12 mouse cellular contexts compared by ENCODE assay signal in the genomic region with DNA sequence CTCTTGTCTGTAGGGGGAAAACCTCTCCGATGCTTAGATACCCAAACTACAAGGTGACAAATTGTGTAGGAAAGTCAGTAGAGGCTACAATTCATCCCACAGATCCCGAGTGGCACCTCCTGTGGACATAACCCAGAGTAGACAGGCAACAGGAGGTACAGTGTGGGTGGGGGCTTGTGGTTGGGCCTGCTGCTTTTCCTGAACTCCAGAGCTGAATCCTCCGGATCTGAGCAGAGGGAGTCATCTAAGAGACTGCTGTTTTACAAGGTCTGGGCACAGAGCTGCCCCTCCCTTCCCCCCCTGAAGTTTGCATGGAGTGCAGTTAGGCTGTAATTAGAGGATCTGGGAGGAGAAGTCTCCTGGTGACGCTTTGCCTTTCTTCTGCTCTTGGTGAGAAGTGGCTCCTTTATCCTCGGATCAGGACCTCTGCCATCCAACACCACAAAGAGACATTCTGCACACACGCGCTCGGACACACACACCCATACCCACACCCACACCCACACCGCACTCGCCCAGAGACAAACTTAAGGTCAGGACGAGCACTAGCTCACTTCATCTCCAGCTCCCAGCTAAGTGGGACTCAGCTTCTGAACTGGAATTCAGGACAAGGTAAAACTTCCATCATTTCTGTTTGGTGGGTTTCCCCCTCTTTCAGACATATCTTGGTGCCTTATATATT. TPM values are rescaled to one million over a fixed set of nuclear protein-coding genes. Genes with fewer than 3 reads are reported as not detected.
DNase-seq lines count a peak whose midpoint lies in the region; ATAC-seq lines count a peak whose summit lies in the region.
"Had no signal": no experiment of that assay in that cellular context is flagged by ENCODE, and none has a peak within 500 bp of the region (broad histone marks: within the 10 kb centered on the region; RNA-seq: fewer than 3 reads in every experiment).

No protein-coding gene starts in this region.

- H3K9me3 ChIP-seq in heart, embryonic 16.5 days (replicated peaks; ENCODE audit: control insufficient read depth, low read length): no peaks in the 10 kb centered on the region
- H3K9me3 ChIP-seq in midbrain, embryonic 10.5 days (replicated peaks): no peaks in the 10 kb centered on the region
- no peaks in the 10 kb centered on the region for H3K9me3 ChIP-seq in midbrain, embryonic 16.5 days (replicated peaks; ENCODE audit: control insufficient read depth, low read length, poor library complexity, severe bottlenecking)

- no peaks in the 10 kb centered on the region for H3K27me3 ChIP-seq in heart, embryonic 16.5 days (ENCODE audit: control insufficient read depth, insufficient read depth, low read length)
- no peaks in the 10 kb centered on the region for H3K27me3 ChIP-seq in midbrain, embryonic 10.5 days (ENCODE audit: low read depth, poor library complexity, severe bottlenecking)
- H3K27me3 ChIP-seq in midbrain, embryonic 16.5 days (ENCODE audit: control insufficient read depth, insufficient read depth, low read depth, low read length): no peaks in the 10 kb centered on the region

- H3K27ac ChIP-seq in heart, embryonic 16.5 days (ENCODE audit: low read length): no peak overlapping the region
- H3K27ac ChIP-seq in midbrain, embryonic 10.5 days (replicated peaks): no peak overlapping the region; the same call in 1 of the 2 replicates
- H3K27ac ChIP-seq in midbrain, embryonic 16.5 days (ENCODE audit: low read length): no peak overlapping the region
- H3K27ac ChIP-seq: macrophage had no signal

- ATAC-seq in heart, embryonic 16.5 days (replicated peaks; ENCODE audit: extremely low read depth, insufficient read depth, low FRiP score): no peak; the same call in 1 of the 2 replicates
- no peak for ATAC-seq in midbrain, embryonic 16.5 days

- H3K4me2 ChIP-seq in heart, embryonic 16.5 days (ENCODE audit: low read depth, low read length): peak overlapping the region; percentile 86
- H3K4me2 ChIP-seq in midbrain, embryonic 16.5 days (ENCODE audit: low read length): no peak overlapping the region

- no peaks in the 10 kb centered on the region for H3K36me3 ChIP-seq in heart, embryonic 16.5 days (ENCODE audit: control insufficient read depth, insufficient read depth)
- H3K36me3 ChIP-seq in midbrain, embryonic 10.5 days: no peaks in the 10 kb centered on the region
- no peaks in the 10 kb centered on the region for H3K36me3 ChIP-seq in midbrain, embryonic 16.5 days (ENCODE audit: control insufficient read depth, insufficient read depth, low read length)

- no peak for DNase-seq in heart, adult 8-10 months (ENCODE audit: low spot score)
- DNase-seq in midbrain, embryonic 10.5 days (ENCODE audit: low spot score): peak; percentile 36
- peak; percentile 65 for DNase-seq in forelimb bud, embryonic 11.5 days (ENCODE audit: low read depth, low spot score)
- DNase-seq in retina, embryonic 14.5 days (ENCODE audit: low spot score): peak; percentile 25
- no peak for DNase-seq in layer of hippocampus, postnatal 14 days (ENCODE audit: low spot score in 2 of 2)
- no peak for DNase-seq in gastrocnemius, postnatal 25 days
- DNase-seq: adrenal gland, adult 2 months; cerebellum, adult 9-11 months; thymus, adult 2 months had no signal

- H3K4me3 ChIP-seq in heart, embryonic 16.5 days (ENCODE audit: low read length): peak overlapping the region; percentile 10
- H3K4me3 ChIP-seq in midbrain, embryonic 10.5 days: peak overlapping the region; percentile 29
- H3K4me3 ChIP-seq in midbrain, embryonic 16.5 days (ENCODE audit: low read depth, low read length): no peak overlapping the region

- 26% methylated on average over 11 of the region's 11 CpGs for WGBS in heart, embryonic 16.5 days
- 33% methylated on average over 11 of the region's 11 CpGs for WGBS in midbrain, embryonic 10.5 days
- WGBS in midbrain, embryonic 16.5 days: 46% methylated on average over 11 of the region's 11 CpGs

- H3K9ac ChIP-seq in heart, embryonic 16.5 days (ENCODE audit: low read length): no peak overlapping the region; the same call in 1 of the 2 replicates
- H3K9ac ChIP-seq in midbrain, embryonic 16.5 days (ENCODE audit: low read depth, low read length): no peak overlapping the region

- peaks cover 7% of the 10 kb centered on the region for H3K4me1 ChIP-seq in heart, embryonic 16.5 days (ENCODE audit: control insufficient read depth, insufficient read depth, low read length)
- peaks cover 26% of the 10 kb centered on the region for H3K4me1 ChIP-seq in midbrain, embryonic 10.5 days
- peaks cover 5% of the 10 kb centered on the region for H3K4me1 ChIP-seq in midbrain, embryonic 16.5 days (ENCODE audit: control insufficient read depth, insufficient read depth, low read length)

RNA-seq across cellular contexts. Expression of gene Hapln1, which starts 0.8 kb away (rescaled TPM):
- polyA plus RNA-seq in heart, embryonic 16.5 days (2015; fragmentation: Nextera tagmentation; extraction: Ambion mirVana): 2.8 and 3.4 TPM in 2 replicates
- under 1 TPM; 0.14 to 0.28 (median 0.22) TPM for total RNA-seq in heart, adult 8-10 months (2022)
- 17.5 and 22.0 TPM in 2 replicates for polyA plus RNA-seq in midbrain, embryonic 10.5 days (2016; fragmentation: Nextera tagmentation; extraction: Ambion mirVana)
- 0.36 and 0.47 TPM in 2 replicates for polyA plus RNA-seq in midbrain, embryonic 16.5 days (2015; fragmentation: Nextera tagmentation; extraction: Ambion mirVana)
- 10 to 100 TPM; 71.9 to 84.4 TPM for total RNA-seq in layer of hippocampus, postnatal 14 days (2021)
- total RNA-seq in gastrocnemius, postnatal 25 days (2021): under 1 TPM; 0.11 to 0.20 TPM
- polyA plus RNA-seq: macrophage had no signal

Comparison
In these comparisons a context has a peak if more than half of its experiments do, and no peak if none do; other contexts are left out.
1. DNase-seq: peak in midbrain, embryonic 10.5 days (single experiment), forelimb bud, embryonic 11.5 days (single experiment) and retina, embryonic 14.5 days (single experiment); none in heart, adult 8-10 months (single experiment), layer of hippocampus, postnatal 14 days (0 of 2) and gastrocnemius, postnatal 25 days (single experiment).
2. RNA of gene Hapln1, which starts 0.8 kb away (total RNA-seq): 71.9 to 84.4 TPM in layer of hippocampus, postnatal 14 days; 0.14 to 0.28 TPM in heart, adult 8-10 months and 0.11 to 0.20 TPM in gastrocnemius, postnatal 25 days; every median in the first group is over 10 times any median in the second.